23 mouse cellular contexts compared by ENCODE assay signal in the genomic region with DNA sequence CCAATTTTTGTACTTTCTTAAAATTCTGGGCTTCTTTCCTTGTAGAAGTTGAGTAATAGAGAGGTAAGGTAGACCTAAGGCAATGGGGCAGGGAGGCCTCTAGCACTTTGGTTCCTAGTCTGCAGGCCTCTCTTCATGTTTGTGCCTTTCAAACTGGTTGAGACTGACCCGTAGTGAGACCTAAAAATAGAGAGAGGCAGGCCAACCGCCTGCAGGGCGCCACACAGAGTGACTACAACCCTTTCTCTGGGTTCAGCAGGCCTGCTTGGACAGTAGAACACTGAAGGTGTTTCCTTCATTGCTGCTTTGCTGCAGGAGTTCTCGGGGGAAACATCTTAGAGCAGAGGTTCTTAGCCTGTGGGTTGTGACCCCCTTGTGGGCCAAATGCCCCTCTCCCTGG. TPM values are rescaled to one million over a fixed set of nuclear protein-coding genes. Genes with fewer than 3 reads are reported as not detected.
DNase-seq lines count a peak whose midpoint lies in the region; ATAC-seq and TF ChIP-seq lines count a peak whose summit lies in the region.
"Had no signal": no experiment of that assay in that cellular context is flagged by ENCODE, and none has a peak within 500 bp of the region (broad histone marks: within the 10 kb centered on the region; RNA-seq: fewer than 3 reads in every experiment).

No protein-coding gene starts in this region.

- no peak overlapping the region for H3K4me2 ChIP-seq in heart, embryonic 12.5 days
- H3K4me2 ChIP-seq in kidney, embryonic 14.5 days (replicated peaks; ENCODE audit: low read depth, low read length) = no peak overlapping the region
- no peak overlapping the region for H3K4me2 ChIP-seq in heart, postnatal 0 days (ENCODE audit: low read depth, low read length)
- no peak overlapping the region for H3K4me2 ChIP-seq in limb, embryonic 13.5 days (replicated peaks)
- H3K4me2 ChIP-seq: forebrain, embryonic 12.5 days; hindbrain, embryonic 12.5 days; liver, embryonic 15.5 days; lung, embryonic 15.5 days; neural tube, embryonic 13.5 days had no signal

- TF ChIP-seq EP300 in heart, postnatal 0 days (IDR thresholded peaks at IDR 0.05; ENCODE audit: low read depth) = no peak

- H3K27ac ChIP-seq in heart, embryonic 12.5 days (ENCODE audit: poor library complexity, severe bottlenecking) = peak overlapping the region; percentile 79
- H3K27ac ChIP-seq in kidney, embryonic 14.5 days (ENCODE audit: low read depth, low read length) = no peak overlapping the region
- peak overlapping the region; percentile 81 for H3K27ac ChIP-seq in heart, postnatal 0 days (ENCODE audit: low read depth)
- peak overlapping the region; percentile 58; the same call in 1 of the 2 replicates for H3K27ac ChIP-seq in limb, embryonic 13.5 days
- H3K27ac ChIP-seq: forebrain, embryonic 12.5 days; hindbrain, embryonic 12.5 days; liver, embryonic 15.5 days; lung, embryonic 15.5 days; neural tube, embryonic 13.5 days had no signal

- H3K4me1 ChIP-seq in heart, embryonic 12.5 days (replicated peaks) = peaks cover 21% of the 10 kb centered on the region
- peaks cover 4% of the 10 kb centered on the region for H3K4me1 ChIP-seq in kidney, embryonic 14.5 days (ENCODE audit: control insufficient read depth, insufficient read depth, low read length)
- H3K4me1 ChIP-seq in heart, postnatal 0 days (ENCODE audit: control insufficient read depth, insufficient read depth) = peaks cover 9% of the 10 kb centered on the region
- peaks cover 7% of the 10 kb centered on the region; the same call in 1 of the 2 replicates for H3K4me1 ChIP-seq in limb, embryonic 13.5 days

- no peak for ATAC-seq in heart, embryonic 12.5 days (ENCODE audit: insufficient number of reproducible peaks, low FRiP score)
- no peak for ATAC-seq in kidney, embryonic 14.5 days (ENCODE audit: low FRiP score, low TSS enrichment)
- ATAC-seq in heart, postnatal 0 days (ENCODE audit: insufficient read depth, low read depth) = peak; percentile 43; the same call in 1 of the 2 replicates
- no peak for ATAC-seq in limb, embryonic 13.5 days (ENCODE audit: low FRiP score, low read depth)
- ATAC-seq in erythroid progenitor cell, adult 5-6 weeks (replicated peaks; ENCODE audit: low FRiP score, poor library complexity, severe bottlenecking) = no peak

- no peaks in the 10 kb centered on the region for H3K27me3 ChIP-seq in heart, embryonic 12.5 days (replicated peaks)
- no peaks in the 10 kb centered on the region for H3K27me3 ChIP-seq in kidney, embryonic 14.5 days (ENCODE audit: control insufficient read depth, insufficient read depth, low read length)
- H3K27me3 ChIP-seq in heart, postnatal 0 days (ENCODE audit: control insufficient read depth, insufficient read depth, low read length) = no peaks in the 10 kb centered on the region
- H3K27me3 ChIP-seq in limb, embryonic 13.5 days = peaks cover 9% of the 10 kb centered on the region; the same call in 1 of the 2 replicates

- H3K9ac ChIP-seq in heart, embryonic 12.5 days = 0 out of 2 replicates have a peak overlapping the region, but pooled peaks have one; percentile 17
- no peak overlapping the region for H3K9ac ChIP-seq in kidney, embryonic 14.5 days (ENCODE audit: low read depth, low read length)
- no peak overlapping the region for H3K9ac ChIP-seq in heart, postnatal 0 days (replicated peaks; ENCODE audit: low read depth, low read length)
- no peak overlapping the region for H3K9ac ChIP-seq in limb, embryonic 13.5 days
- H3K9ac ChIP-seq: forebrain, embryonic 12.5 days; hindbrain, embryonic 12.5 days; liver, embryonic 15.5 days; lung, embryonic 15.5 days; neural tube, embryonic 13.5 days had no signal

- no peak for TF ChIP-seq CTCF in heart, postnatal 0 days (IDR thresholded peaks at IDR 0.05; ENCODE audit: low read depth)

- no peak for DNase-seq in heart, postnatal 36 days
- peak; percentile 44 for DNase-seq in kidney, adult 9 months
- DNase-seq in heart, postnatal 0 days (ENCODE audit: low spot score) = peak; percentile 58
- no peak for DNase-seq in B cell, adult 2 months
- DNase-seq: adrenal gland, adult 8-10 months; cerebellum, adult 11-12 months; cerebellum, postnatal 10 days; liver; lung, postnatal 36 days; midbrain, embryonic 14.5 days; retina, postnatal 1 day; right cerebral cortex, postnatal 25 days; thymus, postnatal 14 days had no signal

- no peaks in the 10 kb centered on the region for H3K9me3 ChIP-seq in heart, embryonic 12.5 days (replicated peaks)
- no peaks in the 10 kb centered on the region for H3K9me3 ChIP-seq in kidney, embryonic 14.5 days (ENCODE audit: control insufficient read depth, low read length)
- H3K9me3 ChIP-seq in heart, postnatal 0 days (replicated peaks; ENCODE audit: control insufficient read depth, low read length) = no peaks in the 10 kb centered on the region
- H3K9me3 ChIP-seq in limb, embryonic 13.5 days = no peaks in the 10 kb centered on the region
- H3K9me3 ChIP-seq: forebrain, embryonic 12.5 days; hindbrain, embryonic 12.5 days; liver, embryonic 15.5 days; lung, embryonic 15.5 days; neural tube, embryonic 13.5 days had no signal

- 25% methylated on average over 4 of the region's 4 CpGs for WGBS in heart, embryonic 12.5 days
- 60% methylated on average over 4 of the region's 4 CpGs for WGBS in kidney, embryonic 14.5 days
- WGBS in heart, postnatal 0 days = 21% methylated on average over 4 of the region's 4 CpGs
- 69% methylated on average over 4 of the region's 4 CpGs for WGBS in limb, embryonic 13.5 days

- H3K36me3 ChIP-seq in heart, embryonic 12.5 days = no peaks in the 10 kb centered on the region
- no peaks in the 10 kb centered on the region for H3K36me3 ChIP-seq in kidney, embryonic 14.5 days (ENCODE audit: control insufficient read depth, insufficient read depth, low read length)
- no peaks in the 10 kb centered on the region for H3K36me3 ChIP-seq in heart, postnatal 0 days (replicated peaks; ENCODE audit: control insufficient read depth, insufficient read depth, low read length)
- H3K36me3 ChIP-seq in limb, embryonic 13.5 days = no peaks in the 10 kb centered on the region
- H3K36me3 ChIP-seq: forebrain, embryonic 12.5 days; hindbrain, embryonic 12.5 days; liver, embryonic 15.5 days; lung, embryonic 15.5 days; neural tube, embryonic 13.5 days had no signal

- intact Hi-C loops in heart, postnatal 36 days (cut with DNase I) = no loop called here

- no peak overlapping the region for H3K4me3 ChIP-seq in heart, embryonic 12.5 days
- H3K4me3 ChIP-seq in kidney, embryonic 14.5 days (ENCODE audit: low read length) = no peak overlapping the region
- no peak overlapping the region for H3K4me3 ChIP-seq in heart, postnatal 0 days (ENCODE audit: low read depth, low read length)
- H3K4me3 ChIP-seq in limb, embryonic 13.5 days = no peak overlapping the region
- H3K4me3 ChIP-seq: forebrain, embryonic 12.5 days; hindbrain, embryonic 12.5 days; liver, embryonic 15.5 days; lung, embryonic 15.5 days; neural tube, embryonic 13.5 days had no signal

RNA-seq across cellular contexts. Expression of gene Bhlhe41, which starts 5.6 kb away (rescaled TPM):
- polyA plus RNA-seq in heart, embryonic 12.5 days (2016; fragmentation: Nextera tagmentation; extraction: Ambion mirVana) = 6.5 and 6.9 TPM in 2 replicates
- 10 to 100 TPM; 18.9 to 28.6 TPM for total RNA-seq in heart, postnatal 36 days (2021)
- polyA plus RNA-seq in kidney, embryonic 14.5 days (2014; fragmentation: Nextera tagmentation; extraction: Ambion mirVana) = 0.73 and 1.2 TPM in 2 replicates
- 0.95 and 1.6 TPM in 2 replicates for total RNA-seq in heart, postnatal 0 days (2014; rRNA removed; ENCODE audit: low replicate concordance)
- polyA plus RNA-seq in heart, postnatal 0 days (2015; fragmentation: Nextera tagmentation; extraction: Ambion mirVana) = 8.7 and 9.3 TPM in 2 replicates
- 2.7 and 2.9 TPM in 2 replicates for polyA plus RNA-seq in limb, embryonic 13.5 days (2015; fragmentation: Nextera tagmentation; extraction: Ambion mirVana)
- total RNA-seq in erythroid progenitor cell, adult 5-6 weeks (2015; ENCODE audit: low replicate concordance) = 0.42 and 1.1 TPM in 2 replicates
- not detected in 2 replicates for total RNA-seq in erythroid progenitor cell, adult 5-6 weeks (2017; ENCODE audit: low replicate concordance)
- total RNA-seq: MEL had no signal

Comparison
In these comparisons a context has a peak if more than half of its experiments do, and no peak if none do; other contexts are left out.
1. DNase-seq: peak in kidney, adult 9 months (single experiment) and heart, postnatal 0 days (single experiment); none in heart, postnatal 36 days (0 of 2) and B cell, adult 2 months (0 of 2).